Mouse (Mus musculus): Measurements from ENCODE around the gene Ppp1r35. TPM values are rescaled to one million over a fixed set of nuclear protein-coding genes. Genes with fewer than 3 reads are reported as not detected.

Ppp1r35 gene
- polyA plus RNA-seq, 1 experiment, result not detected

- WGBS, result 74% methylated on average over 19 of the region's 19 CpGs
- Histone ChIP-seq H3K27ac (ENCODE audit: insufficient read depth, low read depth, low read length) (peak overlapping the region; percentile 73; the same call in 1 of the 2 replicates), H3K4me3 (ENCODE audit: insufficient read depth, low read depth, low read length) (peak overlapping the region; percentile 30), H3K4me1 (ENCODE audit: control insufficient read depth, insufficient read depth, low read length) (peaks cover 13% of the 10 kb centered on the region)
- no peak for TF ChIP-seq CTCF (IDR thresholded peaks at IDR 0.05; ENCODE audit: insufficient read depth, low read depth, low read length)
- TF ChIP-seq POLR2A (IDR thresholded peaks at IDR 0.05; ENCODE audit: insufficient read depth, low read depth, low read length), result no peak
Observed at GRCm38 (mm10) chr5:137758921-137759534, 19.6 kb upstream of the Ppp1r35 start.

- TF ChIP-seq CTCF (IDR thresholded peaks at IDR 0.05; ENCODE audit: insufficient read depth, low read depth, low read length) (peak; percentile 71), POLR2A (IDR thresholded peaks at IDR 0.05; ENCODE audit: insufficient read depth, low read depth, low read length) (no peak)
- Histone ChIP-seq H3K4me1 (ENCODE audit: control insufficient read depth, insufficient read depth, low read length) (peaks cover 13% of the 10 kb centered on the region), H3K27ac (ENCODE audit: insufficient read depth, low read depth, low read length) (no peak overlapping the region), H3K4me3 (ENCODE audit: insufficient read depth, low read depth, low read length) (no peak overlapping the region)
- WGBS, result 22% methylated on average over 4 of the region's 4 CpGs
Observed at GRCm38 (mm10) chr5:137759971-137760412, 18.7 kb upstream of the Ppp1r35 start.

GRCm38 (mm10) chr5:137764609-137765340 is 13.9 kb upstream of the Ppp1r35 start:
- Histone ChIP-seq H3K4me1 (ENCODE audit: control insufficient read depth, insufficient read depth, low read length) (peaks cover 4% of the 10 kb centered on the region), H3K4me3 (ENCODE audit: insufficient read depth, low read depth, low read length) (no peak overlapping the region), H3K27ac (ENCODE audit: insufficient read depth, low read depth, low read length) (no peak overlapping the region)
- TF ChIP-seq CTCF (IDR thresholded peaks at IDR 0.05; ENCODE audit: insufficient read depth, low read depth, low read length) (no peak), POLR2A (IDR thresholded peaks at IDR 0.05; ENCODE audit: insufficient read depth, low read depth, low read length) (no peak)
- 60% methylated on average over 9 of the region's 9 CpGs for whole genome bisulfite sequencing

- H3K4me3 ChIP-seq (ENCODE audit: insufficient read depth, low read depth, low read length), result no peak overlapping the region
- TF ChIP-seq CTCF (IDR thresholded peaks at IDR 0.05; ENCODE audit: insufficient read depth, low read depth, low read length), result no peak
- no peak for TF ChIP-seq POLR2A (IDR thresholded peaks at IDR 0.05; ENCODE audit: insufficient read depth, low read depth, low read length)
Observed at GRCm38 (mm10) chr5:137766270-137766669, 12.4 kb upstream of the Ppp1r35 start.

GRCm38 (mm10) chr5:137768475-137768874 is 10.2 kb upstream of the Ppp1r35 start:
- Histone ChIP-seq H3K4me3 (ENCODE audit: insufficient read depth, low read depth, low read length) (no peak overlapping the region), H3K27ac (ENCODE audit: insufficient read depth, low read depth, low read length) (no peak overlapping the region), H3K4me1 (ENCODE audit: control insufficient read depth, insufficient read depth, low read length) (no peaks in the 10 kb centered on the region)
- TF ChIP-seq CTCF (IDR thresholded peaks at IDR 0.05; ENCODE audit: insufficient read depth, low read depth, low read length), result no peak
- no peak for TF ChIP-seq POLR2A (IDR thresholded peaks at IDR 0.05; ENCODE audit: insufficient read depth, low read depth, low read length)
- WGBS, result 26% methylated on average over 1 of the region's 1 CpGs

More at GRCm38 (mm10) chr5:137766270-137766669, 12.4 kb upstream of the Ppp1r35 start:
- H3K27ac ChIP-seq (ENCODE audit: insufficient read depth, low read depth, low read length), result no peak overlapping the region
- H3K4me1 ChIP-seq (ENCODE audit: control insufficient read depth, insufficient read depth, low read length), result no peaks in the 10 kb centered on the region
- 61% methylated on average over 3 of the region's 3 CpGs for WGBS

- Histone ChIP-seq H3K4me3 (ENCODE audit: insufficient read depth, low read depth, low read length) (no peak overlapping the region), H3K4me1 (ENCODE audit: control insufficient read depth, insufficient read depth, low read length) (no peaks in the 10 kb centered on the region), H3K27ac (ENCODE audit: insufficient read depth, low read depth, low read length) (no peak overlapping the region)
- TF ChIP-seq CTCF (IDR thresholded peaks at IDR 0.05; ENCODE audit: insufficient read depth, low read depth, low read length) (no peak), POLR2A (IDR thresholded peaks at IDR 0.05; ENCODE audit: insufficient read depth, low read depth, low read length) (no peak)
- 50% methylated on average over 2 of the region's 2 CpGs for WGBS
Observed at GRCm38 (mm10) chr5:137770709-137771108, 7.9 kb upstream of the Ppp1r35 start.

- Histone ChIP-seq H3K4me3 (ENCODE audit: insufficient read depth, low read depth, low read length) (no peak overlapping the region), H3K4me1 (ENCODE audit: control insufficient read depth, insufficient read depth, low read length) (peaks cover 4% of the 10 kb centered on the region; the same call in 1 of the 2 replicates), H3K27ac (ENCODE audit: insufficient read depth, low read depth, low read length) (no peak overlapping the region)
- no peak for TF ChIP-seq POLR2A (IDR thresholded peaks at IDR 0.05; ENCODE audit: insufficient read depth, low read depth, low read length)
- no peak for TF ChIP-seq CTCF (IDR thresholded peaks at IDR 0.05; ENCODE audit: insufficient read depth, low read depth, low read length)
Observed at GRCm38 (mm10) chr5:137772755-137773154, 5.9 kb upstream of the Ppp1r35 start.

GRCm38 (mm10) chr5:137775587-137776290 is 2.9 kb upstream of the Ppp1r35 start:
- H3K4me3 ChIP-seq (ENCODE audit: insufficient read depth, low read depth, low read length), result no peak overlapping the region
- H3K4me1 ChIP-seq (ENCODE audit: control insufficient read depth, insufficient read depth, low read length), result peaks cover 10% of the 10 kb centered on the region
- TF ChIP-seq POLR2A (IDR thresholded peaks at IDR 0.05; ENCODE audit: insufficient read depth, low read depth, low read length), result no peak
- no peak for TF ChIP-seq CTCF (IDR thresholded peaks at IDR 0.05; ENCODE audit: insufficient read depth, low read depth, low read length)
- H3K27ac ChIP-seq (ENCODE audit: insufficient read depth, low read depth, low read length), result no peak overlapping the region
- 85% methylated on average over 2 of the region's 2 CpGs for WGBS
